Mouse (Mus musculus) heart, embryonic 14.5 days (tissue): Measurements from ENCODE around the gene Med13l. TPM values are rescaled to one million over a fixed set of nuclear protein-coding genes. Genes with fewer than 3 reads are reported as not detected.

Source experiments
- ATAC-seq: fragments of 200-750 bp; cut with Nextera tagmentation; 2 replicates; pipeline ENCODE4 v1.8.0; 2017; ENCODE audit warnings: low read depth, moderate TSS enrichment; ENCODE audit not compliant: insufficient number of reproducible peaks, insufficient read depth, low FRiP score
- H3K27ac ChIP-seq, 2 experiments: fragments of 200-500 bp in 1 of 2; fragments of 300-500 bp in 1 of 2; sonication (generic) in 1 of 2; replicated peaks in 1 of 2; 2 replicates each; pipeline ENCODE4 v1.5.1; 2012 to 2014; ENCODE audit warnings: low read depth in 2 of 2, low read length in 2 of 2, control low read depth in 1 of 2, mild to moderate bottlenecking in 1 of 2, mixed read lengths in 1 of 2; ENCODE audit not compliant: control insufficient read depth in 1 of 2, insufficient read depth in 1 of 2
- H3K27me3 ChIP-seq: fragments of 300-500 bp; sonication (generic); 2 replicates; pipeline ENCODE4 v1.6.1; 2014; ENCODE audit warnings: mild to moderate bottlenecking, low read length, control low read depth; ENCODE audit not compliant: control insufficient read depth, insufficient read depth
- H3K36me3 ChIP-seq: fragments of 300-500 bp; sonication (generic); 2 replicates; pipeline ENCODE4 v1.6.1; 2014; ENCODE audit warnings: mild to moderate bottlenecking, control low read depth, low read length, mixed read lengths; ENCODE audit not compliant: control insufficient read depth, insufficient read depth
- H3K4me1 ChIP-seq, 2 experiments: fragments of 200-500 bp in 1 of 2; fragments of 300-500 bp in 1 of 2; sonication (generic) in 1 of 2; 2 replicates each; pipeline ENCODE4 v1.6.1; 2012 to 2014; ENCODE audit warnings: low read length in 2 of 2, control low read depth in 1 of 2, mixed read lengths in 1 of 2; ENCODE audit not compliant: control insufficient read depth in 2 of 2, insufficient read depth in 2 of 2
- H3K4me2 ChIP-seq: fragments of 300-500 bp; sonication (generic); 2 replicates; pipeline ENCODE4 v1.6.1; 2014; ENCODE audit warnings: mild to moderate bottlenecking, low read length
- H3K4me3 ChIP-seq, 2 experiments: fragments of 200-500 bp in 1 of 2; fragments of 300-500 bp in 1 of 2; sonication (generic) in 1 of 2; 2 replicates each; pipeline ENCODE4 v1.5.1; 2012 to 2014; ENCODE audit warnings: low read length in 2 of 2, mild to moderate bottlenecking in 2 of 2, control low read depth in 1 of 2, low read depth in 1 of 2, moderate library complexity in 1 of 2; ENCODE audit not compliant: control insufficient read depth in 1 of 2, insufficient read depth in 1 of 2
- H3K9ac ChIP-seq: fragments of 300-500 bp; sonication (generic); 2 replicates; pipeline ENCODE4 v1.6.1; 2014; ENCODE audit warnings: mild to moderate bottlenecking, low read length
- H3K9me3 ChIP-seq: fragments of 300-500 bp; sonication (generic); 2 replicates; pipeline ENCODE4 v1.6.1; 2016; ENCODE audit warnings: low read length, control low read depth; ENCODE audit not compliant: control insufficient read depth
- WGBS: fragments of 180-500 bp; shearing (Covaris S2); extraction: QIAGEN DNeasy Blood & Tissue Kit; methylation state at CpG from one replicate; pipeline ENCODE4 v1.1.7; 2014; 5-methylcytosine and 5-hydroxymethylcytosine counted together
- polyA plus RNA-seq: library from polyadenylated mRNA; unstranded; fragments of >200 nt; fragmentation: Nextera tagmentation; extraction: Ambion mirVana; gene quantifications from 2 replicates; pipeline ENCODE4 v1.2.1, GENCODE M21; 2014

The Med13l gene
- polyA plus RNA-seq, 1 experiment from 2014 or later, result 9.0 TPM

DNA sequence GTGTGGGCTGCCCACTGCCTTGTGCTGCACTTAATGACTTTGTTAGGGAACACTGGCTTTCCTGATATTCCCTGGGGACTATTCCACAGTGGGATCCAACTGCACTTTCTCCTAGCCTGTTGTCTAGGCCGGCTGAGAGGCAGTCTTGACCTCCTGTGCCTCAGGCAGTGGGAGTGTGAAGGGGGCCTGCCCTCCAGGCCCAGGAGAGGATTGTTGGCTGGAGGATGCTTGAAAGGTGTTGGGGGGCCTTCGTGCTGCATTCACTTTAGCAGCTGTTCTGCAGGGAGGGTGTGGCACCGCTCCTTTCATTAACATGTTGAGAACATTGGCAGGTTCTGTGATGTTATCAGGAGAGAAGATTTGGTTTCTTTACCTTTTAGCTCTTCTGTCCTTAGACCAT is 8.5 kb downstream of the Med13l start:
- Histone ChIP-seq H3K4me2 (no peak overlapping the region), H3K9me3 (no peaks in the 10 kb centered on the region), H3K36me3 (no peaks in the 10 kb centered on the region), H3K9ac (no peak overlapping the region), H3K4me3 (no peak overlapping the region), H3K4me1 (peaks cover 6 to 31% of the 10 kb centered on the region in 2 experiments), H3K27ac (no peak overlapping the region), H3K27me3 (no peaks in the 10 kb centered on the region)
- 66% methylated on average over 3 of the region's 3 CpGs for WGBS
- no peak for ATAC-seq

DNA sequence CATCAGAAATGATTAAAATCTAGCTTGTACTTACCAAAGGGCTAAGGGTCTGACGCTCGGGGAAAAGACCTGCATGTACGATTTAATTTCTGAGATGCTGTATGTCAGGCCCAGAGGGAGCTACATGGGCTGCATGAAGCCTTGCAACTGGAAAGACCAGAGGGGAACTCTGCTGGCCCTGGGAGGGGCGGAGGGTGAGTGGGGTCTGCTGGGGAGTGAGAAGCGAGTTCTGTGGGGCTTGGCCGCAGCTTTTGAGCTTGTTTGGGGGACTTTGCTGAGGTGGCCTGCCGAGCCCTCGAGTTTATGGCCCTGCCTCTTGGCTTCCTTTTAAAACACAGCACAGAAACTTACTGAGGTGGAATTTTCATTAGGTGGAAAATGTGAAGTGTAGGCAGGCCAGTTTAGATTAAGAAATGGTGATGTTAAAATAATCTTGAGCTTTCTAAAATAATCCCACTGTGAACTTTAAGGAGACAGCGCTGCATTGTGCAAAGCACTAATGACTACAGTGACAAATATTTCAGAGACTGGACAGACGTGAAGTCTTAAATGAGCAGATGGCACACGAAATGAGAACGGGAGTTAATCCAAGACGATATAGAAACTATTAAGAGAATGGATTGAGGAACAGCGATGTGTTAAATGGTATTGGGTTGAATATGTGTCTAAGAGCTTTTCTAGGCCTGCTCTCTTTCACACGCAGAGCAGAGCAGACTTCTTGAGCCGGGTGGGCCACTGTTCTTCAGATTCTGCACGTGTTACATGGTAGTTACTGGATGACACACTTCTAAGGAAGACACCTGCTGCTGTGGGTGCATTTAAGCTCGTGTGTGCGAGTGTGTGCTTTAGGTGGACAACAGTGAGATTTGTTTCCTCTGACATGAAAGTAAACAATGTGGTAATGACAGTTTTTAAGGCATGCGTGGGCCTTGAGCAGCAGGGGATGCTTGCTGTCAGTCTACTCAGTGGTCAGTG is 9.4 kb downstream of the Med13l start:
- no peak for ATAC-seq
- Histone ChIP-seq H3K4me2 (no peak overlapping the region), H3K27me3 (no peaks in the 10 kb centered on the region), H3K4me3 (no peak overlapping the region), H3K4me1 (peaks cover 11 to 35% of the 10 kb centered on the region in 2 experiments), H3K27ac (no peak overlapping the region), H3K36me3 (no peaks in the 10 kb centered on the region), H3K9me3 (no peaks in the 10 kb centered on the region), H3K9ac (no peak overlapping the region)
- 74% methylated on average over 20 of the region's 20 CpGs for WGBS

DNA sequence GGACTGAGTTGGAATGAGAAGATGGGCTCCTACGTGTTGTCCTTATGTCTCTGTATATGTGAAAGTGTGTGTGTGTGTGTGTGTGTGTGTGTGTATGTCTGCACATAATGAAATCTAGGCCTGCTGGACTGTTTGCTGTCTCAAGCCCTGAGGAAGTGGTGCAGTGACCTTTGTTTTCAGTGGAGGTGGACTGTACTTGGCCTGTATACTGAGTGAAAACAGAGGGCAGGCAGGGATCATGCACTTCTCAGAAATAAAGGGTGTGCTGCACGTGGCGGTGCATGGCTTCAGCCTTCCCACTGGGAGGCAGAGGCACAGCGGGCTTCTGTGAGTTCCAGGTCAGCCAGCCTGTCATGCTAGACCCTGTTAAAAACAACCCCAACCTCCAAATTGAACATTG is 11.0 kb downstream of the Med13l start:
- Histone ChIP-seq H3K4me3 (no peak overlapping the region), H3K4me1 (peaks cover 9 to 27% of the 10 kb centered on the region in 2 experiments), H3K27ac (no peak overlapping the region), H3K36me3 (no peaks in the 10 kb centered on the region), H3K27me3 (no peaks in the 10 kb centered on the region), H3K4me2 (no peak overlapping the region), H3K9me3 (no peaks in the 10 kb centered on the region), H3K9ac (no peak overlapping the region)
- no peak for ATAC-seq
- WGBS, result 65% methylated on average over 4 of the region's 4 CpGs

DNA sequence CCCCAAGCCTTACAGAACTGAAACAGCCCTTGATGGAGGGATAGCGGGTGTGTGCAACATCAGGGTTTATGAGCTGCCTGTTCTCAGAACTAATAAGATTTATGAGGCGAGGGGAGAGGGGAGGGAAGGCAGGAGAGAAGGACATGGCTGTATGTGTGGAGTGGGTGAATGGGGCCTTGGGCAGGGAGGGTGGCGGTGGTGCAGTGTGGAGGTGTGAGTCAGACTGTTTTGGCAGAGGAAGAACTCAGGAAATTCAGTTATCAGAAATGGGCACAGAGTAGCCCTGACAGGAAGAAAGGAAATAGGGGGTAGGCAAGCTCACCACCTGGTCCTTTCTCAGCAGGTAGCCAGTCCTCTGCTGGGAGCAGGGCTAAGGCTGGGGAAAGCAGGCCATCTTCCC is 13.8 kb downstream of the Med13l start:
- H3K4me1 ChIP-seq, result peaks cover 7 to 18% of the 10 kb centered on the region in 2 experiments
- no peak overlapping the region for H3K4me3 ChIP-seq
- no peaks in the 10 kb centered on the region for H3K36me3 ChIP-seq
- no peak overlapping the region for H3K27ac ChIP-seq
- no peaks in the 10 kb centered on the region for H3K27me3 ChIP-seq
- no peak overlapping the region for H3K9ac ChIP-seq
- no peaks in the 10 kb centered on the region for H3K9me3 ChIP-seq
- 50% methylated on average over 3 of the region's 3 CpGs for WGBS
- H3K4me2 ChIP-seq, result no peak overlapping the region
- ATAC-seq, result no peak

DNA sequence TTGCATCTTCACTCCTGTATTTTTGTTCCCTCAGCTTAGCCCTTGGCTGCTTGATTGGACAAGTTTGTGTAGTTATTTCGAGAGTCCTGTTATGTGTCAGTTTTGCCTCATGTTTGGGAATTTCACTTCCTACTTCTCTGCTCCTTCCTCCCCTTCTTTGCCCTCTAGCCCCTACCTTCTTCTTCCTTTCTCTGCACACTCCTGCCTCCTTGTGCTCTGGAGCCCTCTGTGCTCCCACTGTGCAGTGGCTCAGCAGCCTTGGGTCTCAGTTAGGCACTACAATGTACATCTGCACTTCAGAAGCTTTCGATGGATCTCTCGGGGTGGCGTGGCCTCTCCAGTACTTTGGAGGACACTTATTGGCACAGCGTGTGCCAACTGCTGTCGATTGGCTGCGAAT is 14.5 kb downstream of the Med13l start:
- H3K4me1 ChIP-seq, result peaks cover 7 to 17% of the 10 kb centered on the region in 2 experiments

DNA sequence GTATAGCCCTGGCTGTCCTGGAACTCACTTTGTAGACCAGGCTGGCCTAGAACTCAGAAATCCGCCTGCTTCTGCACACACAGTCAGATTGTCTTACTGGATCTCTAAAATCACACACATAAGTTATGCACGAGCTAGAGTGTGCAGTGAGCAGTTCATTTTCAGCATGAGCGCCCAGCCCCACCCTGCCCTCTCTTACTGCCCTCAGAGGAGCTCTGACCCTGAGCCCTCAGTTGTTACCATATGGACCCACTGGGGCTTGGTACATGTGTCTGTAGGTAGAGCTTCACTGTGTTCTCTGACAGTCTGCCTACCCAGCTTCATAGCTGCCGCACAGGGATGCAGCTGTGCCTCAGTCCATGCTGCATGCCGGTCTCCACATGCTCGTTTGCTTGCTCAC is 15.4 kb downstream of the Med13l start:
- Histone ChIP-seq H3K4me3 (no peak overlapping the region), H3K36me3 (no peaks in the 10 kb centered on the region), H3K27me3 (no peaks in the 10 kb centered on the region), H3K9me3 (no peaks in the 10 kb centered on the region), H3K27ac (no peak overlapping the region), H3K9ac (no peak overlapping the region), H3K4me2 (no peak overlapping the region), H3K4me1 (peaks cover 5 to 10% of the 10 kb centered on the region in 2 experiments)
- ATAC-seq, result no peak
- 83% methylated on average over 6 of the region's 6 CpGs for WGBS

More for the DNA sequence above, 14.5 kb downstream of the Med13l start:
- 70% methylated on average over 7 of the region's 7 CpGs for WGBS
- no peak for ATAC-seq
- H3K9me3 ChIP-seq, result no peaks in the 10 kb centered on the region
- H3K9ac ChIP-seq, result no peak overlapping the region
- no peak overlapping the region for H3K4me2 ChIP-seq
- H3K36me3 ChIP-seq, result no peaks in the 10 kb centered on the region
- no peak overlapping the region for H3K27ac ChIP-seq
- no peak overlapping the region for H3K4me3 ChIP-seq
- no peaks in the 10 kb centered on the region for H3K27me3 ChIP-seq

DNA sequence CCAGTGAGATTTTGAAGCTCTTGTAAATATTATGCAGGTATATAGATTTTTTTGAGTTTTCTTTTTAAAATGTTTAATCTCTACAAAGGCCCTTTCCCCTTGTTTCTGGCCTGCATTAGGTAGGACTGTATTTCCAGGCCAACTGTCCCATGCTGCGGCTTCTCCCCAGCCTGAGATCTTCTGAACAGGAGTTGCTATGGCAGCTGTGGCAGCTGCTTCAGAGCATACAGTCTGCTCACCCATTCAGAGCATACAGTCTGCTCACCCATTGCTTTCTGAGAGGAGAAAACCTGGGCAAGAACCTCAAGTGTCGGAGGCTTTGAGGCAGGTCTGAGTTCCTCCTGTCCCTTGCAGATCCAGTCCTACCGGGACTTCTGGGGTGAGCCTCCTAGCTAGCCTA is 16.3 kb downstream of the Med13l start:
- H3K9ac ChIP-seq, result no peak overlapping the region
- H3K4me3 ChIP-seq, result no peak overlapping the region
- no peaks in the 10 kb centered on the region for H3K9me3 ChIP-seq
- peaks cover 5 to 10% of the 10 kb centered on the region in 2 experiments; a peak in 3 of 4 replicates for H3K4me1 ChIP-seq
- H3K27me3 ChIP-seq, result no peaks in the 10 kb centered on the region
- no peaks in the 10 kb centered on the region for H3K36me3 ChIP-seq
- H3K27ac ChIP-seq, result no peak overlapping the region
- ATAC-seq, result no peak
- no peak overlapping the region for H3K4me2 ChIP-seq
- 76% methylated on average over 3 of the region's 3 CpGs for WGBS
